Mouse (Mus musculus) lung, postnatal 0 days (tissue): ENCODE data around the gene Psme4.

ENCODE experiments used
- CTCF ChIP-seq: IDR thresholded peaks from 2 replicates; pipeline ENCODE4 v1.5.1; 2016; ENCODE audit warnings: antibody characterized with exemption, mild to moderate bottlenecking
- EP300 ChIP-seq: IDR thresholded peaks from 2 replicates; pipeline ENCODE4 v1.6.1; 2016; ENCODE audit warnings: antibody characterized with exemption, mild to moderate bottlenecking, control low read depth

DNA sequence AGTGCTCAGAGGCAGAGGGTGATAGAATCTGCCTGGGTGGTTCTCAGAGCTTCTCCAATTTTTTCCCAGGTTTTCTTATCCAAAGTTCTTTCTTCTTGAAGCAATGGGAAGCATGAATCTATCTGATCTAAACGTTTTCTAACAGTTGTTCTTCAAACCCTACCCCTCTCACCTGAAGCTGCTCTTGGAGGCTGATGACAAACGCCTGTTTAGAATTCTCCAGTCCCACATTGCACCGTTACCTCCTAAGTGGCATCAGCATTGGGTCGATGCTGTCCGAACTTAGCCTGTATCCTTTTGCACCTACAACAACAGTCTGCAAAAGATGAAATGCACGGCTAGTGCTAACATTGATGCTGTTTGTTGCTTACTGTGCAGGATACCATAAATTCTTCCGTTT, 10.1 kb upstream of the Psme4 start:
- TF ChIP-seq CTCF (no peak), EP300 (no peak)
